Mouse (Mus musculus) hindbrain, postnatal 0 days (tissue): ENCODE measurements around the gene Snrpa. TPM values are rescaled to one million over a fixed set of nuclear protein-coding genes. Genes with fewer than 3 reads are reported as not detected.

ENCODE experiments used
- ATAC-seq: fragments of 200-750 bp; cut with Nextera tagmentation; 2 replicates; pipeline ENCODE4 v1.8.0; 2017; ENCODE audit warnings: mild to moderate bottlenecking, moderate TSS enrichment, moderate library complexity
- DNase-seq: peaks from one replicate; pipeline ENCODE4 v3.0.0-alpha.2; 2015; ENCODE audit warnings: low spot score
- H3K27ac ChIP-seq: fragments of 300-500 bp; sonication (generic); 2 replicates; pipeline ENCODE4 v1.5.1; 2014; ENCODE audit warnings: mild to moderate bottlenecking
- H3K27me3 ChIP-seq: fragments of 300-500 bp; sonication (generic); 2 replicates; pipeline ENCODE4 v1.6.1; 2014; ENCODE audit warnings: low read length, mixed read lengths; ENCODE audit not compliant: insufficient read depth
- H3K36me3 ChIP-seq: fragments of 300-500 bp; sonication (generic); 2 replicates; pipeline ENCODE4 v1.6.1; 2014; ENCODE audit warnings: low read length, mixed read lengths; ENCODE audit not compliant: insufficient read depth
- H3K4me1 ChIP-seq: fragments of 300-500 bp; sonication (generic); 2 replicates; pipeline ENCODE4 v1.6.1; 2014; ENCODE audit warnings: antibody characterized with exemption, low read length, mixed read lengths; ENCODE audit not compliant: insufficient read depth
- H3K4me2 ChIP-seq: fragments of 300-500 bp; sonication (generic); 2 replicates; pipeline ENCODE4 v1.6.1; 2014; ENCODE audit warnings: low read depth, mild to moderate bottlenecking, low read length, moderate library complexity, mixed read lengths
- H3K4me3 ChIP-seq: fragments of 300-500 bp; sonication (generic); 2 replicates; pipeline ENCODE4 v1.5.1; 2014; ENCODE audit warnings: low read length
- H3K9ac ChIP-seq: fragments of 300-500 bp; sonication (generic); replicated peaks from 2 replicates; pipeline ENCODE4 v1.6.1; 2014; ENCODE audit warnings: mild to moderate bottlenecking, low read length, moderate library complexity, mixed read lengths
- H3K9me3 ChIP-seq: fragments of 300-500 bp; sonication (generic); 2 replicates; pipeline ENCODE4 v1.6.1; 2016; ENCODE audit warnings: low read length, mixed read lengths
- CTCF ChIP-seq: IDR thresholded peaks from 2 replicates; pipeline ENCODE4 v1.5.1; 2016; ENCODE audit warnings: antibody characterized with exemption, control low read depth, low read depth
- WGBS: fragments of 180-500 bp; shearing (Covaris S2); extraction: QIAGEN DNeasy Blood & Tissue Kit; methylation state at CpG from one replicate; pipeline ENCODE4 v1.1.7; 2014; 5-methylcytosine and 5-hydroxymethylcytosine counted together
- polyA plus RNA-seq: library from polyadenylated mRNA; unstranded; fragments of >200 nt; fragmentation: Nextera tagmentation; extraction: Ambion mirVana; gene quantifications from 2 replicates; pipeline ENCODE4 v1.2.1, GENCODE M21; 2015
- total RNA-seq: library from RNA; depleted of rRNA; stranded (reverse); fragments of >200 nt; gene quantifications from 2 replicates; pipeline ENCODE4 v1.2.3, GENCODE M21; 2014

Snrpa gene
- total and polyA plus RNA-seq, 2 experiments from 2014 or later, result 128 to 147 TPM

- Histone ChIP-seq H3K36me3 (peaks cover 5% of the 10 kb centered on the region; the same call in 1 of the 2 replicates), H3K4me2 (peak overlapping the region; percentile 87), H3K9me3 (no peaks in the 10 kb centered on the region), H3K27me3 (no peaks in the 10 kb centered on the region), H3K4me3 (peak overlapping the region; percentile 70), H3K4me1 (peaks cover 39% of the 10 kb centered on the region), H3K9ac (peak overlapping the region; percentile 84; the same call in 1 of the 2 replicates), H3K27ac (no peak overlapping the region)
- ATAC-seq, result no peak
- DNase-seq, result no peak
- 87% methylated on average over 33 of the region's 33 CpGs for WGBS
- TF ChIP-seq CTCF, result no peak
Observed at GRCm38 (mm10) chr7:27164112-27164947, 31.7 kb downstream of the Snrpa start.

GRCm38 (mm10) chr7:27163450-27163805 lies 32.6 kb downstream of the Snrpa start:
- Histone ChIP-seq H3K27ac (no peak overlapping the region), H3K36me3 (peaks cover 14% of the 10 kb centered on the region), H3K9me3 (no peaks in the 10 kb centered on the region), H3K27me3 (no peaks in the 10 kb centered on the region), H3K9ac (peak overlapping the region; percentile 28), H3K4me2 (peak overlapping the region; percentile 87), H3K4me1 (peaks cover 39% of the 10 kb centered on the region), H3K4me3 (0 out of 2 replicates have a peak overlapping the region, but pooled peaks have one; percentile 70)
- ATAC-seq (no peak), DNase-seq (no peak)
- no peak for TF ChIP-seq CTCF
- WGBS, result 74% methylated on average over 5 of the region's 5 CpGs

GRCm38 (mm10) chr7:27162780-27163449 lies 33.2 kb downstream of the Snrpa start:
- Histone ChIP-seq H3K27ac (no peak overlapping the region), H3K27me3 (no peaks in the 10 kb centered on the region), H3K4me1 (peaks cover 39% of the 10 kb centered on the region), H3K9me3 (no peaks in the 10 kb centered on the region), H3K36me3 (peaks cover 19% of the 10 kb centered on the region), H3K4me3 (no peak overlapping the region), H3K9ac (peak overlapping the region; percentile 28; the same call in 1 of the 2 replicates), H3K4me2 (peak overlapping the region; percentile 87)
- DNase-seq, result no peak
- no peak for ATAC-seq
- 85% methylated on average over 5 of the region's 5 CpGs for WGBS
- TF ChIP-seq CTCF, result no peak

GRCm38 (mm10) chr7:27161744-27162143 lies 34.3 kb downstream of the Snrpa start:
- Histone ChIP-seq H3K4me2 (no peak overlapping the region), H3K36me3 (peaks cover 23% of the 10 kb centered on the region), H3K9ac (0 out of 2 replicates have a peak overlapping the region, but pooled peaks have one; percentile 17), H3K27me3 (no peaks in the 10 kb centered on the region), H3K4me3 (no peak overlapping the region), H3K4me1 (peaks cover 39% of the 10 kb centered on the region), H3K27ac (no peak overlapping the region), H3K9me3 (no peaks in the 10 kb centered on the region)
- ATAC-seq, result no peak
- WGBS, result 80% methylated on average over 4 of the region's 4 CpGs
- DNase-seq, result no peak
- no peak for TF ChIP-seq CTCF

- ATAC-seq, result no peak
- no peak overlapping the region; the same call in 1 of the 2 replicates for H3K27ac ChIP-seq
- H3K4me3 ChIP-seq, result no peak overlapping the region
- H3K27me3 ChIP-seq, result no peaks in the 10 kb centered on the region
- no peak for TF ChIP-seq CTCF
- H3K9me3 ChIP-seq, result no peaks in the 10 kb centered on the region
- 80% methylated on average over 3 of the region's 3 CpGs for WGBS
- peaks cover 23% of the 10 kb centered on the region for H3K36me3 ChIP-seq
- no peak for DNase-seq
- no peak overlapping the region for H3K4me2 ChIP-seq
- H3K4me1 ChIP-seq, result peaks cover 39% of the 10 kb centered on the region
- H3K9ac ChIP-seq, result no peak overlapping the region
Observed at GRCm38 (mm10) chr7:27160921-27161320, 35.1 kb downstream of the Snrpa start.

- H3K27ac ChIP-seq, result no peak overlapping the region; the same call in 1 of the 2 replicates
- H3K4me2 ChIP-seq, result 0 out of 2 replicates have a peak overlapping the region, but pooled peaks have one; percentile 19
- no peak overlapping the region for H3K9ac ChIP-seq
- peak; percentile 93 for ATAC-seq
- H3K36me3 ChIP-seq, result peaks cover 23% of the 10 kb centered on the region
- no peaks in the 10 kb centered on the region for H3K27me3 ChIP-seq
- peaks cover 29% of the 10 kb centered on the region for H3K4me1 ChIP-seq
- peak; percentile 99 for TF ChIP-seq CTCF
- no peaks in the 10 kb centered on the region for H3K9me3 ChIP-seq
- no peak overlapping the region for H3K4me3 ChIP-seq
- 14% methylated on average over 8 of the region's 8 CpGs for WGBS
- peak; percentile 91 for DNase-seq
Observed at GRCm38 (mm10) chr7:27159882-27160281, 36.2 kb downstream of the Snrpa start.

- DNase-seq (no peak), ATAC-seq (no peak)
- H3K4me1 ChIP-seq, result peaks cover 23% of the 10 kb centered on the region
- H3K4me3 ChIP-seq, result no peak overlapping the region
- 93% methylated on average over 6 of the region's 6 CpGs for WGBS
- no peak overlapping the region for H3K4me2 ChIP-seq
- no peak overlapping the region for H3K27ac ChIP-seq
- H3K36me3 ChIP-seq, result peaks cover 23% of the 10 kb centered on the region
- H3K27me3 ChIP-seq, result no peaks in the 10 kb centered on the region
- H3K9ac ChIP-seq, result no peak overlapping the region
- TF ChIP-seq CTCF, result no peak
- no peaks in the 10 kb centered on the region for H3K9me3 ChIP-seq
Observed at GRCm38 (mm10) chr7:27159256-27159655, 36.8 kb downstream of the Snrpa start.
